Mouse (Mus musculus) spleen, adult 2 months (tissue): ENCODE results near the gene Asdurf.
"Not testable (repeated sequence)": the region's sequence is repeated elsewhere in the genome, so short reads cannot be mapped to it uniquely, and the experiment has no call there.

ENCODE experiments used
- CTCF ChIP-seq: fragments of 200-500 bp; IDR thresholded peaks from 2 replicates; pipeline ENCODE4 v1.5.1; 2011; ENCODE audit warnings: mild to moderate bottlenecking, inconsistent platforms; ENCODE audit not compliant: insufficient read depth, insufficient read length, insufficient replicate concordance; ENCODE audit errors: extremely low read depth
- POLR2A ChIP-seq: fragments of 200-500 bp; IDR thresholded peaks from 2 replicates; pipeline ENCODE4 v1.6.1; 2011; ENCODE audit warnings: low read depth, low read length, inconsistent platforms

GRCm38 (mm10) chr1:53375965-53376364, 23.5 kb upstream of the Asdurf start:
- TF ChIP-seq CTCF, POLR2A: not testable (repeated sequence)
